Mouse (Mus musculus) liver, adult 2 months (tissue): ENCODE measurements at regions not wholly inside any gene's neighbourhood (a gene's known extent, or its start where the extent isn't known, plus 50 kb on each side); places are given as distances from the start of the nearest gene placed in this dataset.

Experiments
- DNase-seq: peaks from one replicate; pipeline ENCODE4 v3.0.0-alpha.2; 2011; ENCODE audit warnings: low read depth, low spot score; ENCODE audit errors: extremely low read depth
- H3K27ac ChIP-seq: fragments of 200-500 bp; replicated peaks from 2 replicates; pipeline ENCODE4 v1.5.1; 2012; ENCODE audit warnings: low read depth, mild to moderate bottlenecking, control low read depth, inconsistent platforms, low read length; ENCODE audit not compliant: insufficient read depth
- H3K27me3 ChIP-seq: fragments of 200-500 bp; 2 replicates; pipeline ENCODE4 v1.6.1; 2012; ENCODE audit warnings: mild to moderate bottlenecking, moderate library complexity, low read length, inconsistent platforms; ENCODE audit not compliant: control insufficient read depth, insufficient read depth
- H3K36me3 ChIP-seq: fragments of 200-500 bp; 2 replicates; pipeline ENCODE4 v1.6.1; 2012; ENCODE audit warnings: low read length, inconsistent platforms; ENCODE audit not compliant: control insufficient read depth, insufficient read depth
- H3K4me1 ChIP-seq: fragments of 200-500 bp; 2 replicates; pipeline ENCODE4 v1.6.1; 2011; ENCODE audit warnings: low read length; ENCODE audit not compliant: control insufficient read depth, insufficient read depth
- H3K4me3 ChIP-seq: fragments of 200-500 bp; 2 replicates; pipeline ENCODE4 v1.5.1; 2011; ENCODE audit warnings: low read depth, mild to moderate bottlenecking, control low read depth, low read length, moderate library complexity; ENCODE audit not compliant: insufficient read depth
- H3K79me2 ChIP-seq: fragments of 200-500 bp; 2 replicates; pipeline ENCODE4 v1.6.1; 2012; ENCODE audit warnings: inconsistent platforms, mild to moderate bottlenecking, low read length, moderate library complexity; ENCODE audit not compliant: control insufficient read depth, insufficient read depth
- H3K9ac ChIP-seq: fragments of 200-500 bp; 2 replicates; pipeline ENCODE4 v1.6.1; 2012; ENCODE audit warnings: low read depth, mild to moderate bottlenecking, control low read depth, inconsistent platforms, low read length
- CTCF ChIP-seq: fragments of 200-500 bp; IDR thresholded peaks from 2 replicates; pipeline ENCODE4 v1.5.1; 2011; ENCODE audit warnings: low read depth, low read length, control low read depth
- POLR2A ChIP-seq: fragments of 200-500 bp; IDR thresholded peaks from 2 replicates; pipeline ENCODE4 v1.6.1; 2011; ENCODE audit warnings: low read length, control low read depth; ENCODE audit not compliant: insufficient read depth; ENCODE audit errors: extremely low read depth
- WGBS: fragments of 180-500 bp; shearing (Covaris S2); methylation state at CpG from one replicate; pipeline ENCODE4 v1.1.7; 2018; 5-methylcytosine and 5-hydroxymethylcytosine counted together

GRCm38 (mm10) chr11:89229726-89230125 is 72.4 kb downstream of the Nog start:
- WGBS, result 70% methylated on average over 5 of the region's 5 CpGs
- no peak overlapping the region for H3K27ac ChIP-seq
- H3K4me1 ChIP-seq, result no peaks in the 10 kb centered on the region
- no peak for DNase-seq
- no peaks in the 10 kb centered on the region for H3K36me3 ChIP-seq
- TF ChIP-seq CTCF, result no peak
- TF ChIP-seq POLR2A, result no peak
- no peak overlapping the region for H3K9ac ChIP-seq
- H3K27me3 ChIP-seq, result no peaks in the 10 kb centered on the region
- H3K4me3 ChIP-seq, result no peak overlapping the region
- no peaks in the 10 kb centered on the region for H3K79me2 ChIP-seq

GRCm38 (mm10) chr11:89213204-89213603 is 88.9 kb downstream of the Nog start:
- H3K4me3 ChIP-seq, result no peak overlapping the region
- H3K36me3 ChIP-seq, result no peaks in the 10 kb centered on the region
- TF ChIP-seq CTCF (no peak), POLR2A (no peak)
- no peak overlapping the region for H3K27ac ChIP-seq
- H3K4me1 ChIP-seq, result no peaks in the 10 kb centered on the region
- H3K27me3 ChIP-seq, result no peaks in the 10 kb centered on the region
- no peaks in the 10 kb centered on the region for H3K79me2 ChIP-seq
- H3K9ac ChIP-seq, result no peak overlapping the region
- 88% methylated on average over 5 of the region's 5 CpGs for WGBS
- no peak for DNase-seq

- Histone ChIP-seq H3K4me3 (no peak overlapping the region), H3K27ac (no peak overlapping the region), H3K36me3 (no peaks in the 10 kb centered on the region), H3K9ac (no peak overlapping the region), H3K4me1 (no peaks in the 10 kb centered on the region), H3K79me2 (no peaks in the 10 kb centered on the region), H3K27me3 (no peaks in the 10 kb centered on the region)
- no peak for DNase-seq
- TF ChIP-seq CTCF (no peak), POLR2A (no peak)
- 54% methylated on average over 11 of the region's 11 CpGs for WGBS
Observed at GRCm38 (mm10) chr11:89209531-89209950, 92.6 kb downstream of the Nog start.

GRCm38 (mm10) chr11:89209072-89209471 is 93.1 kb downstream of the Nog start:
- Histone ChIP-seq H3K4me3 (no peak overlapping the region), H3K27me3 (no peaks in the 10 kb centered on the region), H3K4me1 (no peaks in the 10 kb centered on the region), H3K79me2 (no peaks in the 10 kb centered on the region), H3K36me3 (no peaks in the 10 kb centered on the region), H3K9ac (no peak overlapping the region), H3K27ac (no peak overlapping the region)
- DNase-seq, result no peak
- 43% methylated on average over 6 of the region's 6 CpGs for WGBS
- TF ChIP-seq CTCF, result no peak
- TF ChIP-seq POLR2A, result no peak

GRCm38 (mm10) chr11:89206788-89207187 is 95.3 kb downstream of the Nog start:
- no peak for DNase-seq
- no peak overlapping the region for H3K27ac ChIP-seq
- H3K4me1 ChIP-seq, result no peaks in the 10 kb centered on the region
- 43% methylated on average over 3 of the region's 3 CpGs for WGBS
- no peaks in the 10 kb centered on the region for H3K36me3 ChIP-seq
- TF ChIP-seq CTCF, result no peak
- no peak for TF ChIP-seq POLR2A
- H3K9ac ChIP-seq, result no peak overlapping the region
- no peak overlapping the region for H3K4me3 ChIP-seq
- H3K27me3 ChIP-seq, result no peaks in the 10 kb centered on the region
- H3K79me2 ChIP-seq, result no peaks in the 10 kb centered on the region

GRCm38 (mm10) chr11:89204948-89205545 is 97.1 kb downstream of the Nog start:
- Histone ChIP-seq H3K79me2 (no peaks in the 10 kb centered on the region), H3K27me3 (no peaks in the 10 kb centered on the region), H3K36me3 (no peaks in the 10 kb centered on the region), H3K9ac (no peak overlapping the region), H3K4me3 (no peak overlapping the region), H3K27ac (no peak overlapping the region), H3K4me1 (no peaks in the 10 kb centered on the region)
- TF ChIP-seq POLR2A (no peak), CTCF (no peak)
- DNase-seq, result no peak
- WGBS, result 56% methylated on average over 7 of the region's 7 CpGs
